Mouse (Mus musculus): ENCODE results near the gene Cldn14. TPM values are rescaled to one million over a fixed set of nuclear protein-coding genes. Genes with fewer than 3 reads are reported as not detected.

Cldn14 gene
- total RNA-seq, 1 experiment from 2014 or later: 2.4 TPM

DNA sequence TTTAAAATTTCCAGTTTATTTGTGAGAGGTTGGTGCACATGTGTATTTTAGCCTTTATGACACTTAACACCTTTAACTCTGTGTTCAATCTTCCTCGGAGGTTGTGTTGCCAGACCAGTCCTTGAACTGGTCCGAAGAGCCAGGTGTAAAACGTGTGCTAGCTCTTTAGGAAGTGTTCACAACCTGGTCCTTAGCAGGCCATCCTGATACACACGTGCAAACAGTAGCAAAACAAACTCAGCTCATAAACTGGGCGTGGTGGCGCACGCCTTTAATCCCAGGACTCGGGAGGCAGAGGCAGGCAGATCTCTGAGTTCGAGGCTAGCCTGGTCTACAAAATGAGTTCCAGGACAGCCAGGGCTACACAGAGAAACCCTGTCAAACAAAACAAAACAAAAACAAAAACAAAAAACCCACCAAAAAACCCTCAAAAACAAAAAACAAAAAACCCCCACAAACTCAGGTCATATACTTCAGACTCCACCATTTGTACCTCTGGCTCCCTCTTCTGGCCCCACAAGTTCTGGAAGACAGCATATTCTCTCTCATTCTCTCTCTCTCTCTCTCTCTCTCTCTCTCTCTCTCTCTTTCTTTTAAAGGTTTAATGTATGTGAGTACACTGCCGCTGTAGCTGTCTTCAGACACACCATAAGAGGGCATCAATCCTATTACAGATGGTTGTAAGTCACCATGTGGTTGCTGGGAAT, 65.7 kb downstream of the Cldn14 start:
- DNase-seq: no peak

DNA sequence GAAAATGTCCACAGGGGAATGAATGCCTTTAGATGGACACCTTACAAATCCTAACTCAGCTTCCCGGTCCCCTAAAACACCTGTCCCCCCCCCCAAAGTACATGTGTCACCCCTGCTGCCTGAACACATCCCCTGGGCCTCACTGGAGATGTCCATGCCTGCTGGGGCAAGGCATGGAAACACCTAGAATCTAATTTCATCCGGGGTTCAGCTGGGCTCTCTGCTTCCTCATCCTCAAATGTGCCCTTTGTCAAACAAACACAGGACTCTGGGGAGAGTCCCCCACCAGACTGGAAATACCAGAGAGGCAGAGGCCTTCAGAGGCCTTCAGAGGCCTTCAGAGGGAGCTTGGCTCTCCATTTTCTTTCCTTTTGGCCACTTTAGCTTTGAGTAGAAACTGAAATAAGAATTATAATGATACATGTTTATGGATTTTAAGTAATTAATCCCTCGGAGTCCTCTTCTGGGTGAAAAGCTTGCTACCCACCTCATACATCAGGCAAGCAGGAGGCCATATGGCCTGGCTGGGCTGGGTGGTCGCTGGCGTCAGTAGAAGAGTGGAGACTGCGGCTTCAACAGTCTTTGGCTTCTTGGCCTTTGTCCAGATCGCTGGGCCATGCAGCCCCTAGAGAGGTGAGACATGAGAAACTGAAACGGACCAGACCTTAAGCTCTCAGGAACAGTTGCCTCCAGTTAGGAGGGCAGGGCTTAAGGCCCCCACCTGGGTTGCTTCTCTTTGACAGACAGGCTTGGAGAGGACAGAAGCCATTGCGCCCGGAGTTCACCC, 66.7 kb downstream of the Cldn14 start:
- DNase-seq: no peak

DNA sequence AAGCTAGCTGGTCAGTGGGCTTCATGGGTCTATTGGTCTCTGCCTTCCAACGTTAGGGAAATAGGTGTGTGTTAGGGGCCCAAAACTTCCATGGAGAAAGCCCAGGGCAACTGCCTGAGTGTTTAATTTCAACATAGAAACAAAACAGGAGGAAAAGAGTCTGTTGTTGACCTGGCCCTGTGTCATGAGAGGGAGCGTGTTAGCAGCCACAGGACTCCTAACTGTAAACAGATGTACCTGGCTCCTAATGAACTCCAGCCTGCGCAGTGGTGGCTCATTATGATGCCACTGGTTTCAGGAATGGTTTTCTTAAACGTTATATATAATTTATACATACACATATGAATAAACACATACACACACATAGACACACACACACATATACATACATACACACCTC, 68.7 kb downstream of the Cldn14 start:
- DNase-seq: no peak

DNA sequence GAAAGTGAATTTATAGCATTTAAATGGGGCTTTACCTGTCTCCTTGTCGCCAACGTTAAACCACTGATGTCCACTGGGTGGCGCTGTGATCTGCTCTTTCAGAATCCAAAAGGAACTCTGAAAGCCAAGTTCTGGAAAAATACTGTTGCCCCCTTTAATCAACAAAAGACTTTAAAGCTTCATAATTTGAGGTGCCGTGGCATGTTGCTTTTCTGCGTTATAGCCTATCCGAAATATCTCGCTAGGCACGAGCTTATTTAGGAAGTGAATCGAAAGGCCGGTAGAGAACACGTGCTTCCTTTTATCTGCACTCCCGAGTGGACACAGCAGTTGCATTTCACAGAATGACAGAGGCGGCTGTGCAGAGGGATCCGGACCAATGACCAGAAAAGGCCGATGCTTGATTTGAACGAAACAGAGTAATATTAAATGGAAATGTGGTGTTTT, 70.2 kb downstream of the Cldn14 start:
- peak; percentile 81 for DNase-seq

DNA sequence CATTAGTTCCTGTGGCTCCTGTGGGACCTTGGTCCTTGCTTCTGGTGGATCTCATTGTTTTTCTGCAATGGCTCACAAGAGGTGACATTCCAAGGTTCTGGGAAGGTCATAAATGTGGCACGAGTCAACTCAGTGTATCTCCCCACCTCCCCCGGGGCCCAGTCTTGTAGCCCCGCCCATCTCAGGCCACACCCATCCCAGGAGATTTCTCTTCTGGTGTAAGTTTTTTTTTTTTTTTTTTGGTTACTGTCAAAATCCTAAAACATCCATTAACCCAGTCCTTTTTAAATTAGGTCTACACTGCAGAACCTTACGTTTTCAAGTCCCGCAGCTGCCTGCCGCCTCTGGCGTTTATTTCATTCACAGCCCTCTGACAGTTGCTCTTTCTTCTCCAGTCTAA, 73.6 kb downstream of the Cldn14 start:
- DNase-seq: peak; percentile 48

DNA sequence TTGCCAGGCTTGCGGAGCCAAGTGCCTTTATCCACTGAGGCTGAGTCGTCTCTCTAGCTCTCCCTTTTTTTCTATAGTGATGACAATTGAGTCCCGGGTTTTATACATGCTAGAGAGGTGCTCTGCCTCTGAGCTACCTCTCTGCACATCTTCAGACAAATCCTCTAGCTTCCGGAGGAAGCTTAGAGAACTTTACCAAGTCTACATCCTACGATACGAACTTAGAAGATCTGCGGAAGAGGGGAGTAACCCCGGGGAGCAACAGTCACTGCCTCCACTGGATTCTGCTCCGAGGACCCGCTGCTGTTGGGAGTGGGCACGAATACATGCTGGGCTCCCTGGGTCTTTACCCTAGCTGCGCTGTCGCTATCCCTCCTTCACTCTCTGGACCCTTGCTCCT, 74.0 kb downstream of the Cldn14 start:
- no peak for DNase-seq

DNA sequence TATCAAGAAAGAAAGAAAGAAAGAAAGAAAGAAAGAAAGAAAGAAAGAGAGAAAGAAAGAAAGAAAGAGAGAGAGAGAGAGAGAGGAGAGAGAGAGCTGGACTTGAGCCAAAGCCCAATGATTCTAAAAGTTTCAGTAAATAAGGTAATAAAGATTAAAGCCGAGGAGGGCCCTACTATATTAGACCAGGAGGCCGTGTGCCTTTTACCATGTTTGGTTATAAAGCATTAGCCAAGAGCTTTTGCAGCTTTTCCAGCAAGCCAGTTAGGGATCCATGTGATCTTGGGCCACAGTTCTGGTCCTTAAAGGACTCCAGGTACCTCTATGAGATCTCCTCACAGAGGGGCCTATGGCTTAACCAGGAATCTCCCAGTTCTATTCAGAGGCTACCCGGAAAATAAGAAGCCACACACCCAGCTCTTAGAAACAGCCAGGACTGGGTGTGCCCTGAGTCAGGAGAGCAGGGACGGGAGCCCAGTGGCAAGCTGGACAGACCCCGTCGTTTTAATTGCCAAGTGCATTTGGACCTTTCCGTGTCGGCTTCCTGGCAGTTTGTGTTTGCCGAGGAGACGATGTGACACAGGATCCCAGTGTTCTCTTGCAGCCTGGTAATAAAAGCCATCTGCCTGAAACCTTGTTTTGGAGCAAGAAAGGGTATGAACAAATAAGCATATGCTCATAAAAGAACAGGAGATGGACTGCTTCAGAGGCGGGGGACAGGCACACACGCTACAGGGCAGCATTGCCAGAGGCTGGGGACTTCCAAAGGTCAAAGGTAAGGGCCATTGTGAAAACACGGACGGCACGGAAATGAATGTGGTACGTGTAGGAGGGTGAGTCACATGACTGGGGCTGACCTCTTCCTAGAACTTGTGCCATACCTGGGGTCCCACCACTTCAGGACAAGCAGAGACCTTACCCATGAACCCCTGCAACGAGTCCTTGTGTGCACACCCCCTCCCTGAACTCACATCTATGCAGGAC, 76.2 kb downstream of the Cldn14 start:
- DNase-seq: no peak

DNA sequence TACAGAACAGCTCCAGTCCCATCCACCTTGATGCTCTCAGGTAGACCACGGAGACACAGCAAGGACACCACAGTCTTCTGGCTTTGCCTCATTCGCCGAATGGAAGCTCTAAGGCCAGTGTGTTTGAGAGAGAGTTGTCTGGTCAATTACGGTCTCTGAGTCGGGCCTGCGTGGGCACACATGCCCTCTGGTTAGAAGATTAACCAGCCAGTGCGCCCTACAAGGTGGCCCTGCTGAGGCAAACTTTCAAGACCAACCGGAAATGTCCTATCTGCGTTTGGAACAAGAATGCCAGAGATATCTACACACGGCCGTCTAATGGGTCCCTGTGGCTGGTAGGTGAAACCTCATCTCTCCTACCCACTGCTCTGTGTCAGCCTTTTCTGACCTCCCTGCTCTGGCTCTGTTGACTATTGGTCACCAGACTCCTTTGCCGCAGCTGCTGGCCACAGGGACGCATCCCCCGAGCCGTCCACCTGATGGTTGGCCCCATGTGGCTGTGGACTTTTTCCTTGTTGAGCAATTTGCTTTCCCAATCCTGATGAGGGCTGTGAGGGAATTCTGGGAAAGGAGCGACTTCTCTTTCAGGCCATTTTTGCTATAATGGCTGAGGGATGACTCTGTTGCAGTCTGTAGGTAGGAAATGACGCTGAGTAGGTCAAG, 79.1 kb downstream of the Cldn14 start:
- no peak for DNase-seq

DNA sequence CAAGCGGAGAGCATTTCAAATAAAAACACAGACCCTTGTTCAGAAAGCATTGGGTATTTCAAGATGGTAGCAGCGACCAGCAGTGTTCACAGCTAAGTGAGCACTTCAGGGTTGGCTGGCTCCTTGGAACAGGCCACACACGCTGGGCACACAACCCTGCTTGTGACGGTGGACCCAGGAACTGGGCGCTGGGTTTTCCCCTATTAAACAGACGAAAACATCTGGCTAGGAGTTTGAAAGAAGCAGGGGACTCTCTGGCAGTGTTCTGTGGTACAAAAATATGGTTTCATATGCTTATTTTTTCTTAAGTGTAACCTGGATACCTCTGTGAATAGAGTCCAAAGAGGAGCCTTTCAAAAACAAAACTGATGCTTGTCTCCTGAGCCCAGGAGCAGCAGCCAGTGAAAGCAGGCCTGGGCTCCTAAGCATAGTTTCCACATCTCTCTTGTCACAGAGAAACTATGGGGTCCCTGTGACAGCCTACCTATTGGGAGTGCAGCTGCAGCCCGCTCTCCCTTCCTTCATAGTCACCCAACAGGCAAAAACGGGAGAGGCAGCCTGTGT, 82.9 kb downstream of the Cldn14 start:
- DNase-seq: no peak

DNA sequence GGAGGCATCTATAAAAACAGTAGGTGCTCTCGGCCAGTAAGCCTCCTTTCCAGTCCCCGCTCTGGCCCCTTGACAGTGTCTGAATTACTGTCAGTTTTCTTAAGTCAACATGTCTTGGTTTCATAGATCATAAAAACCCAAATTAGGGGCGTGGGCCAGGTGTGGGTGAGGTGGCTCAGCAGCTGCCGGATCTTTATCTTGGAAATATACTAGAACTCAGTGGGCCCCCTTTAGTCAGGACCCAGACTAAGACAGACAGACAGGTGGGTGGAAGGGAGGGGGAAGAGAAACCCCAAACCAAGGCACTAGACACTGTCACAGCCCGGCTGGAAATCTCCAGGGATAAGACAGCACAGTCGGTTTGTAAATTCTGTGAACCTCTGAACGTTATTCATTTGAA, 84.8 kb downstream of the Cldn14 start:
- DNase-seq: no peak

DNA sequence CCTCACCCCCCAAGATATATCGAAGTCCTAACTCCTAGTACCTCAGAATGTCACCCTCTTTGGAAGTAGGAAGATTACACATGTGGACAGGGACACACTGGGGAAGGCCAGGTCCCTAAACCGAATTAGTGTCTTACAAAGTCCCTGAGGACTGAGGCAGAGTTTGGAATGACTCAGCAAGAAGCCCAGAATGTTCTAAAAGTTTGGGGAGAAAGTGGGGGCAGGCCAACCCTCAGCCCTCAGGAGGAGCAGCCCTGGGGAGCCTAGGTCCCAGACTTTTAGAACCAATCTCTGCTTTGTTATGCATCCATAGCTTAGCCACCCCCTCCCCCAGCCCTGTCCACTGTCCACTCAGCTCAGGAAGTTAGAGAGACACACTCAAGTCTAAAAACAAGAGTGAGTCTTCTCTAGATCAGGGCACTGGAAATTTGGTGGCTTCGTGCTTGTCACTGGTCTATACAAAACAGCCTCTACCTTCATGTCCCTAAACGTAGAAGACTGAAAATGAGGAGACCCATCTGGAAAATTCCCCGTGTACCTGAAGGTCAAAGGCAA, 85.7 kb downstream of the Cldn14 start:
- DNase-seq: no peak

DNA sequence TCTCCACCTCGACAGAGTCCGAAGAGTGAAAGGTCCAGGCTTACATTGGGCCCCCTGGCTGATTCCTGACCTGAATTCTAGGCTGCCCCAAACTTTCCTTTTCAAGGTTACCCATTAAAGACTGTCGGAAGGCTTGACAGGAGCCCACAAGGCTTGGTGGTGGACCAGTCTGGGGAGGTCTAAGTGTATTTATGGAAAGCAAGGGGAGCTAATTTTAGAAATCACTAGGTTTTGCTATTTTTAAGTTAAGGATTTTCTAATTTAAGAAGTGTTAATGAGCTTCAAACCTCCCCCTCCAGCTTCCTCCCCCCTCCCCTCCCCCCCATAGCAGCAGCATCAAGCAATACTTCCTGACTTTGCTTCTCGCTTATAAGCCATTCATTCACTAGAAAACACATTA, 88.0 kb downstream of the Cldn14 start:
- DNase-seq: no peak

DNA sequence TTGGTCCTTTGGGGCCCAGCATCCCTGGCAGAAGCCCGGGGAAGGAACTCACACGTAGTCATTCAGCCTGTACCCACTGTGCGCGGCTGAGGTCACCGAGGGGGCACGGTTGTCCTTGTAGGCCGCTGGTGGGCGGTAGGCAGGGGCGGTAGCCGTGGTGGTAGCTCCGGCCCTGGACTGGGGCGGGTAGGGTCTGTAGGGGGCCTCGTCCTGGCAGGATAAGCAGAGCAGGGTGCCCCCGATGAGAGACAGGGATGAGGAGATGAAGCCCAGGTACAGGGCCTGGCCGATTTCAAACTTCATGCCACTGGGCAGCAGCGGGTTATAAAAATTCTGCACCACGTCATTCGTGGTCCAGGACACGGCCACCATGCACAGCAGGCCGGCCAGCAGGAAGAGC, 89.4 kb downstream of the Cldn14 start:
- DNase-seq: no peak

DNA sequence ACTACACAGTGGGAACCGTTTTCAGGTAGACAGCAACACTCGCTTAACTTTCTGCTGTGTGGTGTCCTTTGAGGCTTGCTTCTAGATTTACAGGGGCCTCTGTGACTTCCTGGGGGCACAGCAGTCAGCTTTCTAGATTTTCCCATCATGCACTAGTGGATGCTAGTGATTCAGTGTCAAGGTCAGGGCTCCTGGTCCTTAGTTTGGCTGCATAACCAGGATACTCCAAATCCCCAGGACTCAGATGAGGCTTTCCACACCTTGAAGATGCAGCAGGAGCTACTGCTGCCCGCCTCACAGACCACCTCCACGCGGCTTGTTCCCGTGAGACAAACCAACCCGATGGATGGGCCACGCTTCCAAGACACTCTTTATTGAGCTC, 90.0 kb downstream of the Cldn14 start:
- no peak for DNase-seq

DNA sequence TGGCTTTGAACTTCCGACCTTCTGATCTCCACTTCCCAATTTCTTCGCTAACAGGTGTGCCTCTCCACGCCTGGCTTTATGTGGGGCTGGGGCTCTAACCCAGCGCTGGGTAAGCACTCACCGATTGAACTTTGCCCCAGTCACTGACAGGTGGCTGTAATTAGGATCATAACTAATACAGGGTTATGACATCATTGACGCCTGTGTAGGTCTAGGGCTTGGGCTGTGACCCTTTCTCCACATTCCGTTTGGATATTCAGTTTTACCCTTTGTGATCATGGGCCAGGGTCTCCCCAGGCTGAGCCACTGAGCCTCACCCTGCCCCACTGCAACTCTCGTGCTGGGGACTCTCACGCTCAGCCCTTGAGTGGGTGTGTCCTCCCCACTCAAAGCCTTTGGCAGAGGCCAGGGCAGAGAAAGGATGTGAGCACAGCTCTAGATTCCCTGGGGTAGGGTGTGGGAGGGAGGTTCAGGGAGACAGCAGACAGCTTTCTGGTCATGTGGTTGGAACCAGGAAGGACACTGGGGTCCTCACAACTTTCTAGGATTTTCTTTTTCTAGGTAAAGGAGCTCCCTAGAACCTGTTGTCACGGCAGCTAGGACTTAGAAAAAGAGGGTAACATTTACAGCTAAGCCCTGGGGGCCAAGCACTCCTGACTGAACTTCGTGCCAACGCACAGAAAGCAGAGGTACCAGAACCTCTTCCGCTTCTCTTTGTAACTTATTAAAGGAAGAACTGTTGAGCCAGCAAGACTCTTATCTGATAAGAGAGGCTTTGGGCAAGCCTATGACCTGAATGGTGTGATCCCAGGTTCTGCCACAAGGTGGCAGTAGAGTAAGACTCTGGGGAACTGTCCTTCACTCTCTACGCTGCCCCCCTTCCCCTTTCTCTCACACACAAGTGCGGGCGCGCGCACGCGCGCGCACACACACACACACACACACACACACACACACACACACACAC, 90.6 kb downstream of the Cldn14 start:
- peak; percentile 92 for DNase-seq

DNA sequence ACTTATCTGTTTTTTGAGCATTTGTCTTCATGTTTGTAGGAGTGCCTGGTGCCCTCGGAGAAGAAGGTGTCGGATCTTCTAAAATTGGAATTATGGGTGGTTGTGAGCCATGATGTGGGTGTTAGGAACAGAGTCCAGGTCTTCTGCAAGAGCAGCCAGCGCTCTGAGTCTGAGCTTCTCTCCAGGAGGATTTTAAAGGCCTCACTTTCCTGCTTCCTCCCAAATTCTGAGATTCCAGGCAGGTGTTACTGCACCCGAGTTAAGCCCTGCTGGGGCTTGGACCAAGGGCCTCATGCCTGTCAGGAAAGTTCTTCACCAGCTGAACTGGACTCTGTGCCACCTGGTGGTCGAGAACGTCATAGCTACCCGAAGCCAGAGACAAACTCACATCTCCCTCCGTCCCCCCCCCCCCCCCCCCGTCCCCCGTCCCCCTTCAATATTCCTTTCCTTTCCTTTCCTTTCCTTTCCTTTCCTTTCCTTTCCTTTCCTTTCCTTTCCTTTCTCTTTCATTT, 93.2 kb downstream of the Cldn14 start:
- DNase-seq: peak; percentile 70

DNA sequence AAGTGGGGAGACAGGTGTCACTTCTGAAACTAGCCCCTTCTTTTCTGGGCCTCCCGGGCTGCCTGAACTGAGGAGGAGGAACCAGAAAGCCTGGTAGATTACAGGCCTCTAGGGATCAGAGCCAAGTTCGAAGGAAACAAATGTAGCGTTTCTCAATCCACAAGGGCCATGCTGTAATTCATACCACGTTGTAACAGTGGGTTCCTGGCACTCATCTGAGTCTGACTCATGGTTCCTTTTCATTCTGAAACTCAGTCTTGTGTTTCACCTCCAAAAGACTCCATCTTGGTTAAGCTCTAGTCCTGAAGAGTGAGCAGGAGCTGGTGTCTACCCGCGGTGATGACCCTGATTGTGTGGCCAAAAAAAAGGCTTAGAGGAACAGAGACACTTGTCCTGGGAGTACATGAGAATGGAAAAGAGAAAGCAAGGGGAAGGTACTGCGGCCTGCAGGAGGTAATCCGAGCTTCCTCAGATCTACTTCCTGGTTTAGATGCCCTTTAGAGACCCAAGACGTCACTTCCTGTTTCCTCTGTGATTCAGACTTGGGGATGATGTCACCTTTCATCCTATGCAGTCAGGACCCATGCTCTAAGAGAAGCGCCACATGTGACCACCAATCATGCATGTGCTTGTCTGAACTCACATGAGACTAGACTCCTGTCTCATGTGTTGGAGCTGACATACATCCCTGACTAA, 94.6 kb downstream of the Cldn14 start:
- DNase-seq: peak; percentile 69

DNA sequence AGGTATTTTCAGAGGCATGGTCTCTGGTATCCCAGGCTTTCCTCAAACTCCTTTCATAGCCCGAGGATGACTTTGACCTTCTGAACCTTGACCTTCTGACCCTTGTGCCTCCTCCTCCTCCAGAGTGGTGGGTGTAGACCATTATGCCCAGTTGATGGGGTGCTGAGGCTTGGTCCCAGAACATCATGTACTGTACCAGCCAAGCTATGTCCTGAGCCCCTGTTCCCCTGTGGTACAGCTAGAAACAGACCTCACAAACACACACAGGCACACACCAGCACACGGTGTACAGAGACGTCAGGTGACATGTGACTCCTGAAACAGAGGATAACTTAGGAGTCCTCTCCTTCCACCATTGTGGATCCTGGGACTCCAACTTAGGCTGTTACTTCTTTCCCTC, 95.8 kb downstream of the Cldn14 start:
- DNase-seq: no peak

DNA sequence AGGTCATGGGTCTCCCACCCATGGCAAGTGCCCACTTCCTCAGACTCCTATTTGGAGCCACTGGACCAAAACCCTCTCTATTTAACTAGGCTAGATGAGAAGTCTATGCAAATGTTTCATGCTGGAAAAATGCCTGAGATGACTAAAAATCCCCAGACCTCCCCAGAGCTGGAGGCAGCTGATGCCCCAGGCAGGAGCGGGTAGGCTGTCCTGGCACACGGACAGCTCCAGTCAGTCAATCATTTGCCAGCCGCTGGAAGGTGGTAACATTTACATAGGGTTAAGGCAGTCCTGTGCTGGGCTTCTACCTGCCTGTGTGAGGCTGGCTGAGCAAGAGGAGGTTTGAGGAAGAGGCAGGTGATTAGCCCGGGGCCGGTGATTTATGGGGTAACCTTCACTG, 96.5 kb downstream of the Cldn14 start:
- no peak for DNase-seq

Measured in adrenal gland, postnatal 14 days (tissue).